Mouse (Mus musculus): ENCODE results near the gene Triml2. TPM values are rescaled to one million over a fixed set of nuclear protein-coding genes. Genes with fewer than 3 reads are reported as not detected.

Gene Triml2
- polyA plus RNA-seq (2015; fragmentation: Nextera tagmentation; extraction: Ambion mirVana) = not detected in 2 replicates

DNA sequence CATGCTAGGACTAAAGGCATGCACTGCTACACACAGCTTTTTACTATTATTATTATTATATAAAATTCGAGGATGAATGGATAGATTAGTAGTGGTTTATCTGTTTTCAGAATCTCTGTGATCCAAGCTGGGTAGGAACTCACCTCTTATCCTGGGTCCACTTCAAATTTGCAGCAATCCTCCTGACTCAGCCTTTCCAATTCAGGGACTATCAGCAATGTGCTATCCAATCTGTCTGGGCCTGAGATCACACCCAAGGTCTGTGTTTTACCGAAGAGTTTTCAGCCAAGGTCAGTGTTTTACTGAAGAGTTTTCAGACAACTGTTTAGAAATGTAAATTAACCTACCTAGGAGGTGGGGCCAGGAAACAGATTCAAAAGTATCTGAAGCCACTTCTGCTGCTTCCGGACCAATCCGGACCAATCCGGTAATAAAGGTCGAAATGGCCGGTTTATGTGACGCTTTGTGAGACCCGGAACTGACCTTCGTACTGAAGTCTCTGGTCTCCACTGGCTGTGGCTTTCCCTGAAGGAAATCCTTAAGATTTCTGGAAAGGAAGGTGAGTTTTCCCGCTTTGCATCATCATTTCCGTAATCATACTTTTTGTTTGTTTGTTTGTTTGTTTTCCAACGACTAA, at the start of gene Triml2:
Gene Triml2 (plus strand): TSS at position 488 of the 637 bp plus-strand sequence.
- WGBS = 95% methylated on average over 13 of the region's 13 CpGs
- no peak within 1 kb of the TSS for H3K4me3 ChIP-seq (ENCODE audit: low read length)
- H3K4me2 ChIP-seq (ENCODE audit: low read length) = no peak within 1 kb of the TSS
- H3K9ac ChIP-seq (ENCODE audit: low read depth, low read length) = no peak within 1 kb of the TSS
- no peaks in the 10 kb centered on the region for H3K27me3 ChIP-seq (replicated peaks; ENCODE audit: control insufficient read depth, insufficient read depth, low read length)
- no peak for ATAC-seq
- H3K4me1 ChIP-seq (ENCODE audit: control insufficient read depth, insufficient read depth, low read depth, low read length) = no peaks in the 10 kb centered on the region
- H3K9me3 ChIP-seq (ENCODE audit: control insufficient read depth, low read length) = no peaks in the 10 kb centered on the region
- no peak within 1 kb of the TSS for H3K27ac ChIP-seq (ENCODE audit: low read depth, low read length)
- no peaks in the 10 kb centered on the region for H3K36me3 ChIP-seq (ENCODE audit: control insufficient read depth, insufficient read depth, low read length)

- Histone ChIP-seq H3K4me2 (ENCODE audit: low read length) (no peak within 1 kb of the TSS), H3K9me3 (ENCODE audit: control insufficient read depth, low read length) (no peaks in the 10 kb centered on the region), H3K9ac (ENCODE audit: low read depth, low read length) (no peak within 1 kb of the TSS), H3K4me1 (ENCODE audit: control insufficient read depth, insufficient read depth, low read depth, low read length) (no peaks in the 10 kb centered on the region), H3K4me3 (ENCODE audit: low read length) (no peak within 1 kb of the TSS), H3K27ac (ENCODE audit: low read depth, low read length) (no peak within 1 kb of the TSS), H3K36me3 (ENCODE audit: control insufficient read depth, insufficient read depth, low read length) (no peaks in the 10 kb centered on the region), H3K27me3 (replicated peaks; ENCODE audit: control insufficient read depth, insufficient read depth, low read length) (no peaks in the 10 kb centered on the region)
- no peak for ATAC-seq
- WGBS = 83% methylated on average over 2 of the region's 2 CpGs
Observed at GRCm38 (mm10) chr8:43141386-43141785, 39.0 kb upstream of the Triml2 start, which contains the start of gene Triml1. Gene Triml1 (minus strand): TSS chr8:43141486.

GRCm38 (mm10) chr8:43149307-43149706, 31.0 kb upstream of the Triml2 start:
- Histone ChIP-seq H3K9ac (ENCODE audit: low read depth, low read length) (no peak overlapping the region), H3K27ac (ENCODE audit: low read depth, low read length) (no peak overlapping the region), H3K4me3 (ENCODE audit: low read length) (no peak overlapping the region), H3K36me3 (ENCODE audit: control insufficient read depth, insufficient read depth, low read length) (no peaks in the 10 kb centered on the region), H3K4me2 (ENCODE audit: low read length) (no peak overlapping the region), H3K27me3 (replicated peaks; ENCODE audit: control insufficient read depth, insufficient read depth, low read length) (no peaks in the 10 kb centered on the region), H3K9me3 (ENCODE audit: control insufficient read depth, low read length) (no peaks in the 10 kb centered on the region), H3K4me1 (ENCODE audit: control insufficient read depth, insufficient read depth, low read depth, low read length) (no peaks in the 10 kb centered on the region)
- no peak for ATAC-seq
- WGBS = 88% methylated on average over 9 of the region's 9 CpGs

DNA sequence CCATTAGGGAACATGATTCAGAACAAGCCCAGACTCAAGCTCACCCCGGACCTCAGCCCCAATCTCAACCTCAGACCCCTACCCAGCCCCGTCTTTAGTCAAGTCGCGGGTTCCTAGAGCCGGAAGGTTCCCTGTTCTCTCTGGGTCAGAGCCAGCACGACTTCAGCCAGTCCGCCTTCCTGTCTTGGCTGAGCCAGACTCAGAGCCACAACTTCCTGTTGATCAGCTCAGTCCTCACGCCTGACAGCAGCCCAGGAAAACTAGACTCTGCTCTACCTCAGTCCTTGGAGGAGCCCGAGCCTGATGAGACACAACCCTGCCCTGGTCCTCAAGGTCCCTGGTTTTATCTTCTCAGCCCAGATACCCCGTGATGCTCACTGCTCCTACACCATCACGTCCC, 17.1 kb upstream of the Triml2 start:
- Histone ChIP-seq H3K36me3 (ENCODE audit: control insufficient read depth, insufficient read depth, low read length) (no peaks in the 10 kb centered on the region), H3K27ac (ENCODE audit: low read depth, low read length) (no peak overlapping the region), H3K4me3 (ENCODE audit: low read length) (no peak overlapping the region), H3K4me2 (ENCODE audit: low read length) (no peak overlapping the region), H3K9me3 (ENCODE audit: control insufficient read depth, low read length) (no peaks in the 10 kb centered on the region), H3K27me3 (replicated peaks; ENCODE audit: control insufficient read depth, insufficient read depth, low read length) (no peaks in the 10 kb centered on the region), H3K4me1 (ENCODE audit: control insufficient read depth, insufficient read depth, low read depth, low read length) (no peaks in the 10 kb centered on the region), H3K9ac (ENCODE audit: low read depth, low read length) (no peak overlapping the region)
- 85% methylated on average over 11 of the region's 11 CpGs for WGBS
- ATAC-seq = no peak

DNA sequence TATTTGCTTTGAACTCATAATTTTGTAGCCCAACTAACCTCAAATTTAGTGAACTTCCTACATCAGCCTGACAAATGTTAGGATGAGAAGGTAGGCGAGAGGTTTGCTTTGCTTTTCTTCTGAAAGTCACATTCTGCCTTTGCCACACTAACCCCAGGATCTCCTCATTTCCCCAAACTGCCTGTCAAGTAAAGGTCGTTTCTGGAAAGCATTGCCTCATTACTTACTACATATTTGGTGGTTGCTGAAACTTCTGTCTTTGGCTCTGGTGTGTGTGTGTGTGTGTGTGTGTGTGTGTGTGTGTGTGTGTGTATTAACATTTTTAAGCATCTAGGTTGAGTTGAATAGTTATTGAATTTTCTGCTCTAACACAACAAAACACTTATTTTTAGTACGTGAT, 15.9 kb upstream of the Triml2 start:
- H3K9ac ChIP-seq (ENCODE audit: low read depth, low read length) = no peak overlapping the region
- H3K36me3 ChIP-seq (ENCODE audit: control insufficient read depth, insufficient read depth, low read length) = no peaks in the 10 kb centered on the region
- no peaks in the 10 kb centered on the region for H3K9me3 ChIP-seq (ENCODE audit: control insufficient read depth, low read length)
- no peak overlapping the region for H3K27ac ChIP-seq (ENCODE audit: low read depth, low read length)
- no peak overlapping the region for H3K4me2 ChIP-seq (ENCODE audit: low read length)
- ATAC-seq = no peak
- no peaks in the 10 kb centered on the region for H3K27me3 ChIP-seq (replicated peaks; ENCODE audit: control insufficient read depth, insufficient read depth, low read length)
- 83% methylated on average over 3 of the region's 3 CpGs for WGBS
- no peak overlapping the region for H3K4me3 ChIP-seq (ENCODE audit: low read length)
- H3K4me1 ChIP-seq (ENCODE audit: control insufficient read depth, insufficient read depth, low read depth, low read length) = no peaks in the 10 kb centered on the region

DNA sequence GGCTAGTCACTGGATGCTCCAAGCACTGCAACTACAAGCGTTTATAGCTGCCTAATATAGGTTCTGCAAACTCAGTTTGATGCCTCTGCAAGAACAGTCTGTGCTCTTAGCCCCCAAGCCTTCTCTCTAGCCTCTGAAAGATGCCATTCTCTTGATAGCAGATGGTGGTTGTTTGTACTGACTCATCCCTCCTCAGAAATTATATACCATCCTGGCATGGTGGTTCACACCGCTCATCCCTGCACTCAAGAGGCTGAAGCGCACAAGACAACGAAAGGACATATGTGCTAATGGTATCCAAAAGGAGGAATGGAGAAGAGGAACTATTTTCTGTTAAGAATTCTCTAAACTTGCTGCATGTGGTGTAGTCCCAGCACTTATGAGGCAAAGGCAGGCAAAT, 12.3 kb upstream of the Triml2 start:
- H3K9me3 ChIP-seq (ENCODE audit: control insufficient read depth, low read length) = no peaks in the 10 kb centered on the region
- H3K27me3 ChIP-seq (replicated peaks; ENCODE audit: control insufficient read depth, insufficient read depth, low read length) = no peaks in the 10 kb centered on the region
- H3K9ac ChIP-seq (ENCODE audit: low read depth, low read length) = no peak overlapping the region
- no peaks in the 10 kb centered on the region for H3K36me3 ChIP-seq (ENCODE audit: control insufficient read depth, insufficient read depth, low read length)
- 88% methylated on average over 4 of the region's 4 CpGs for whole genome bisulfite sequencing
- H3K4me1 ChIP-seq (ENCODE audit: control insufficient read depth, insufficient read depth, low read depth, low read length) = no peaks in the 10 kb centered on the region
- ATAC-seq = no peak
- no peak overlapping the region for H3K4me3 ChIP-seq (ENCODE audit: low read length)
- H3K4me2 ChIP-seq (ENCODE audit: low read length) = no peak overlapping the region
- no peak overlapping the region for H3K27ac ChIP-seq (ENCODE audit: low read depth, low read length)

GRCm38 (mm10) chr8:43169249-43169755, 11.0 kb upstream of the Triml2 start:
- WGBS = 88% methylated on average over 6 of the region's 6 CpGs
- H3K4me1 ChIP-seq (ENCODE audit: control insufficient read depth, insufficient read depth, low read depth, low read length) = no peaks in the 10 kb centered on the region
- no peak overlapping the region for H3K4me2 ChIP-seq (ENCODE audit: low read length)
- no peaks in the 10 kb centered on the region for H3K27me3 ChIP-seq (replicated peaks; ENCODE audit: control insufficient read depth, insufficient read depth, low read length)
- H3K9me3 ChIP-seq (ENCODE audit: control insufficient read depth, low read length) = peaks cover 2% of the 10 kb centered on the region; the same call in 1 of the 2 replicates
- no peak overlapping the region for H3K27ac ChIP-seq (ENCODE audit: low read depth, low read length)
- H3K4me3 ChIP-seq (ENCODE audit: low read length) = no peak overlapping the region
- ATAC-seq = no peak
- H3K9ac ChIP-seq (ENCODE audit: low read depth, low read length) = no peak overlapping the region
- H3K36me3 ChIP-seq (ENCODE audit: control insufficient read depth, insufficient read depth, low read length) = no peaks in the 10 kb centered on the region

GRCm38 (mm10) chr8:43176766-43177486, 3.4 kb upstream of the Triml2 start:
- Histone ChIP-seq H3K4me2 (ENCODE audit: low read length) (no peak overlapping the region), H3K27me3 (replicated peaks; ENCODE audit: control insufficient read depth, insufficient read depth, low read length) (no peaks in the 10 kb centered on the region), H3K9me3 (ENCODE audit: control insufficient read depth, low read length) (peaks cover 2% of the 10 kb centered on the region; the same call in 1 of the 2 replicates), H3K4me1 (ENCODE audit: control insufficient read depth, insufficient read depth, low read depth, low read length) (no peaks in the 10 kb centered on the region), H3K4me3 (ENCODE audit: low read length) (no peak overlapping the region), H3K27ac (ENCODE audit: low read depth, low read length) (no peak overlapping the region), H3K36me3 (ENCODE audit: control insufficient read depth, insufficient read depth, low read length) (no peaks in the 10 kb centered on the region), H3K9ac (ENCODE audit: low read depth, low read length) (no peak overlapping the region)
- no peak for ATAC-seq
- WGBS = 91% methylated on average over 6 of the region's 6 CpGs

DNA sequence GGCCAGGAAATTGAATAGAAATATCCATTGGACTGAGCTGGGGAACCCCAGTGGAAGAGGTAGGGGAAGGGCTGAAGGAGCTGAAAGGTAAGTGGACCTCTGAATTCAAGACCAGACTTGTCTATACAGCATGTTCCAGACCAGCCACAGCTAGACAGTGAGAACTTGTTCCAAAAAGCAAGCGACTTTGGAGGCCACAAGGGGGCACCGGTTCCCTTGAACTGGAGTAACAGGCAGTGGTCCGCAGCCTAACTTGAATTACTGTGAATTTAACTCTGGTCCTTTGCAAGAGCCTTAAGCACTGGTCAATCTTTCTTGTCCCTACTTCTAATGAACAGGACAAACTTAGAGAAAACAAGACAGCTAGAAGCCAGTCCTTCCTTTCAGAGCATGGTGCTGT, 2.1 kb upstream of the Triml2 start:
- Histone ChIP-seq H3K36me3 (ENCODE audit: control insufficient read depth, insufficient read depth, low read length) (no peaks in the 10 kb centered on the region), H3K4me3 (ENCODE audit: low read length) (no peak overlapping the region), H3K4me2 (ENCODE audit: low read length) (no peak overlapping the region), H3K9ac (ENCODE audit: low read depth, low read length) (no peak overlapping the region), H3K27me3 (replicated peaks; ENCODE audit: control insufficient read depth, insufficient read depth, low read length) (no peaks in the 10 kb centered on the region), H3K9me3 (ENCODE audit: control insufficient read depth, low read length) (peaks cover 2% of the 10 kb centered on the region; the same call in 1 of the 2 replicates), H3K4me1 (ENCODE audit: control insufficient read depth, insufficient read depth, low read depth, low read length) (no peaks in the 10 kb centered on the region), H3K27ac (ENCODE audit: low read depth, low read length) (no peak overlapping the region)
- 58% methylated on average over 3 of the region's 3 CpGs for WGBS
- no peak for ATAC-seq

All from hindbrain, embryonic 16.5 days (tissue).